Mouse (Mus musculus): ENCODE data around the gene Tas2r104.

- TF ChIP-seq POLR2A (IDR thresholded peaks at IDR 0.05; ENCODE audit: low read depth, low read length) = no peak
- no peak for TF ChIP-seq CTCF (IDR thresholded peaks at IDR 0.05; ENCODE audit: borderline replicate concordance, insufficient read depth, low read length)
These were observed 25.5 kb downstream of the Tas2r104 start, which contains the start of gene Tas2r107 for GRCm38 (mm10) chr6:131660049-131660448.

Measured in embryonic fibroblast, embryonic 13.5 days (primary cell).